Mouse (Mus musculus) megakaryocyte progenitor cell, adult 5-6 weeks (primary cell): ENCODE results near the gene Gm9821. TPM values are rescaled to one million over a fixed set of nuclear protein-coding genes. Genes with fewer than 3 reads are reported as not detected.
A peak's percentile ranks its signal among the peaks of the same experiment; 100 is the strongest.

Source experiments
- ATAC-seq: replicated peaks from 2 replicates; pipeline ENCODE4 v1.8.0; 2016; ENCODE audit warnings: mild to moderate bottlenecking, moderate TSS enrichment, inconsistent platforms; ENCODE audit not compliant: poor library complexity
- total RNA-seq, 2 experiments: library from RNA; stranded (forward) in 1 of 2; stranded (reverse) in 1 of 2; fragments of 157-497, 149-512 nt in 1 of 2; fragments of 200-1000 nt in 1 of 2; gene quantifications; 2 replicates each; pipeline versions ENCODE4 v1.2.3 to v1.2.4; 2015 to 2017

Gm9821 gene
- total RNA-seq, 2 experiments from 2014 or later, result 0.21 TPM; not detected in 1

DNA sequence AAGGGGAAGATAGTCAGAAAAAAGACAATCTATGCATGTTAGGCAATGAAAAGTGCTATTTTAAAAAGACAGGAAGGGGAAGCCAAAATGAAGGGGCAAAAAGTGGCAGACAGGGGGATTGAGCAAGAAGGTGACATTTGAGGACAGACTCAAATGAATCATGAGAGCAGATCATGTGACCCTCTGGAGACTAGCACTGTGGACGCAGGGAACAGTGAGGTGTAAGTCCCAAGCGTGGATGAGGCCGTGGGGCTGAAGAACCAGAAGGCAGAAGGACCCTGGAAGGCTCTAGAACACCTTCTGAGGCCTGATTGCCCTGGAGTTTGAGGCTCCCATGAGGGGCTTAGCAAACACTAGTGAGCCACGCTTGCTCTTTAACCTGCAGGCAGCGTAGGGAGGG lies 20.9 kb downstream of the Gm9821 start:
- peak; percentile 33 for ATAC-seq

DNA sequence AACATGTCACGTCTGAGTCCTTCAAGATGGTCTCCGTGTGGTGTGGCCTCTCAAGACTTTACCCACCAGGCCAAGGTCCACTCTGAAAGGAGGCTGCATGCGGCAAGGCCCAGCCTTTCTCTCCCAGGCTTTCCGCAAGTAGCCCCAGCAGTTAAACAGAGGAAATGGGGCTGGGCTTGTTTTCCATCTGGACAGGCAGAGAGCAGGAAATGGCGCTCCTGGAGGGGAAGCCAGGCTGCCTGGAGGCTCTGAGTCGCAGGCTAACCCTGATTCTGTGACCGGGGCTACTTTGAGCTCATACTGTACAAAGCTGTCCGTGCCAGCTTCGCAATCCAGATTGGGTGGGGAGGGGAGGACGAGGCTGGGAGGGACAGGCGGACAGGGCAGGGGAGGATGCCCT lies 22.5 kb downstream of the Gm9821 start:
- no peak for ATAC-seq

DNA sequence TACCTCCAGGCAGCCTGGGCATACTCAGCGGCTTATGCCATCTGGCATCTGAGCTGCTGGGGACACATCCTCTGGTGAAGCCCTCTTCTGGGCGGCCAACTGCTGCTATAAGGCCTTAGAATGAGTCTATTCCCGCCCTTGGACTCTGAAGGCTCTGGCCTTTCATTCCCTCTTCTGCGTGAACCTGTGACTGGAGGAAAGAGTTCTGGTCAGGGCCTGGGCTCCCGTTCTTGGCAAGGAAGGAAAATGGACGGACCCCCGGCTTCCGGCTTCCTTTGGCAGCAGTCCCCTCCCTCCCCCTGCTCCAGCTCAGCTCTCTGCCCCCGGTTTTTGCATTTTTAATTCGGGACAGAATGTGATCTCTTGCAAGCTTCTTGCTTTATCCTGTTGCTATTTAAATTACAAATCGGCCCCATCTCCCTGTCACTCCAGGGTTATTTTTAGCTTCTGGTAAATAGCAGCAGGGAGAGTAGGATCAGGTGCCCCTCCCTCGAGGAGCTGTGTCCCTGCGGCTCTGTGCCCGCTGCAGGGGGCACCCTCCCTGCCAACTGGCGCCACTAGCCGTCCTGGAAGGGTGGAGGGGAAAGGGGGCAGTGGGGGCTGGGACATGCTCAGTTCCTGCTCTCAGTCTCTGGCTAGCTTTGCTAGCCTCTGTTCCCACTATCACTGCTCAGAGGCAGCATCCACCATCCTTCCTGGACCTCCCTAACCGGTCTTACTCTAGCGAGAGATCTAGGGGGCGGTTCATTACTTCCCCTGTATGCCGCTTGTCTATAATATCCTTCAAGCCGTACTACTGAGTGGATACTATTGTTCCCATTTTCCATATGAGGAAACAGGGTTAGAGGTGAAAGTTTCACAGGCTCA lies 26.0 kb downstream of the Gm9821 start:
- no peak; the same call in 1 of the 2 replicates for ATAC-seq

DNA sequence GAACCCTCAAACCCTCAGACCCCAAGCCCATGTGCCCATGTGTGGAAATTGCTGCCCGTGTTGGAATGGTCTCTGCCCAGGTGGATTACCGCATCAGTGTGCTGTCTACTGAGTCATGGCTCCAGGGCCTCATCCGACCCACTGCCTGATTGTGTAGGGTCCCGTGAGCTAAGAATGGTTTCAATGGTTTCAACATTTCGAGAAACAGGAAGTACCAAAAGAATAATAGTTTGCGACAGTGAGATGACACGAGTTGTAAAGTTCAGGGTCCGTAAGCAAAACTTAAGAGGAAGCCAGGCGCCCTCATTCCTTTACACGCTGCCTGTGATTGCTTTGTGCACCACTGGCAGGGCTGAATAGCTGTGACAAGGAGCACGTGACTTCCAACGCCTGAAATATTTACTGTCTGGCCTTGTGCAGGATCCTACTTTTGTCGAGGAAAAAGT lies 26.6 kb downstream of the Gm9821 start:
- peak; percentile 87 for ATAC-seq

DNA sequence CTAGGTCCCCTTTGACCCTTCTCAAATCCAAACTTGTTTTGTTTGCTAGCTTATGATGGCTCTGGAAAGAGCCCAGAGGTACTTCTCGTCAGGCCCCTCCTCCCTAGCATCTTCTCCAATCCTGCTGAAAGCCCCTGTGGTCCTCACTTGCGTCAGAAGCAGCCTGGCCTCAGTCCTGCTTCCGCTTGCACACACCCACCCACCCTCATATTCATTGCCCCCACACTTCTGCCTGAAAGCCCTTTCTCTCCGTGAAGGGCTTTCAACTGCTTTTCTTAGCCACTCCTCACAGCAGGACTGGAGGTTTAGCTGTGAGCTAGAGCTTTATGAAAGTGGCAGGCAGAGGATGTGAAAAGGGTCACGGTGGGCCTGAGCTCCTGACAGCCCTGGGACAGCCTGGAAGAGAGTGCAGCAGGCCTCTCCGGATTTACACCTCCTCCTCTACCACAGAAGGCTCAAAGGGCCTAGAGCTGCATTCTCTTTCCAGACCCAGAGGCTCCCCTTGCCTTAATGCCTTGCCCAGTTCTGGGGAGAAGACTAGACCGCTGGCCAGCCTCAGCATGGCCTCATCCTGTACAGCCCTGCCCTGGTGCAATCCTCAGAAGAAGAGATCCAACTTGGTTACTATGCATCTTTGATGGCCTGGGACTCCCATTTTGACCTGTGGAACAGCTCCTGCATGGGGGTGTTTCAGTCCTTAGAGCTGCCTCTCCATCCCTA lies 28.1 kb downstream of the Gm9821 start:
- ATAC-seq, result no peak

DNA sequence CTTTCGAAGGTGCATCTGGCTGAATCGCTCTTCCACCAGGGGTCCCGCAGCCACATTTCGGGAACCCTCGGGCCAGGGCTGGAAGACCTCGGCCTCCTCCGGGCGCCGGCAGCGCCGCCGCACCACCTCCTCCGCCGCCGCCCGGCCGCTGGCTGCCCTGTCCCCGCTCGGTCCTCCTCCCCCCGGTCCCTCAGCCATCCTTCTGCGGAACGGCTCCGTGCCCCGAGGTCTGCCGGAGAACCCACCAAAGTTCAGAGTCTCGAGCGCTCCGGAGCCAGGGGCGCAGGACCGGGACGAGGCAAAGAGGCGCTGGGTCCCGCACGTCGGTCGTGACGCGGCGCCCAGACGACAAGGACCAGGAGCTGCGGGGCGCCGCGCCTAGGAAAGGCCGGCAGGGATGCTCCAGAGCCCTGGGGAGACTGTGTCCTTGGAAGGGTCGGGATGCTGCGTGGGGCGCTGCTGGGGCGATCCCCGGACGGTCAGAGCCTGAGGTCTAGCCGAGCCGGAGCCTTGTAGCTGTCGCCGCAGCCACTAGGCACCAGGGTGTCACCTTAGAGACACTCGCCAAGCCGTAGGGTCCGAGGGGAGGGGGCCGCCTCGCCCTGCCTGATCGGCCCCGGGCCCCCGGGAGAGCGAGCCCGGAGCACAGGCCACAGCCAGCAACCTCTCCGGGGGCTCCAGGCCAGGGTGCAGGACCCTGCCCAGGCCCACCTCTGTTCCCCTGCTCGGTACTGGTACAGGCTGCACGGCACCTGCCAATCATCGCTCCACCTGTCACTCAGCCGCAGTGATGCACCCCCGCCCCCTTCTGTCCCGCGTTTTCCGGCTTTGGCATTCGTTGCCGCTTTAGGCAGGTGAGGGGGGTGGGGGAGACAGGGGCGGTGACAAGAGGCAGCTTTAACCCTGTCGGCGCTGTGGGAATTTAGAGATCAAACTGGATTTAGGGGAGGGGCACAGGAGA lies 30.4 kb downstream of the Gm9821 start, which contains the start of gene Dgkz:
Gene Dgkz (minus strand): TSS at position 284 of the 961 bp plus-strand sequence.
- no peak for ATAC-seq

DNA sequence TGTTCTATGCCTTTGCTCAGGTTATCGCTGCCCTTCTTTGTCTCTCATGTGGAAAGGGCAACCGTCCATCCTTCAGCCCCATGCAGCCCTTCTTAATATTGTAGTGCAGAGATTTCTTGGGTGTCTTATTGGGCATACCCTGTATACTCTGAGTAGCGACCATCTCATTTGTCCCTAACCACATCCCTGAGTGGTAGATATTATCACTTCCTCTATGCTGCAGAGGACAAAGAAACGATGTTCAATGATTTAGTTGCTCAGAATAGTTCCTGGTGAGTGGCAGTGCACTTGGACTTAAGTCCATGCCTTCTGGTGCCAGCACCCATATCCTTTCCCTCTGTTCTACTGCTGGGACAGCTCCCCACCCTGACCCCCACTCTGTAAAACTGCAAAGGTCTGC lies 32.5 kb downstream of the Gm9821 start:
- peak; percentile 57 for ATAC-seq

DNA sequence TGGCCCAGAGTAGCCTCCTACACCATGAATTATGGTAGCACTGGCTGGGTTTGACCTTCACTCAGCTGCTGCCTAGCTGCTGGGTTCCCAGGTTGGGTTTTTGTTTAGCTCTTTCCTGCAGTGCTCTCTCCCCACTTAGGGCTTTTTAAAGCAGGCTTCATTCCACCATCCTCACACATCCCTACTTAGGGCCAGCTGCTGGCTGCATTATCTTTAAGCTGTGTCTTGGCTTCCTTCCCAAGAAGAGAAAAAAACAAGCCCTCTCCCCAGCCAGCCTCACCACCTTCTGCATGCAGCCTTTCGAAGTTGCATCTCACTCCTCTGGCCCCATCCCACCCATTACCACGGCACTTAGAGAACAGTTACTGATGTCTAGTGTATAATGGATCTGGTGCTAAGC lies 33.0 kb downstream of the Gm9821 start:
- no peak for ATAC-seq

DNA sequence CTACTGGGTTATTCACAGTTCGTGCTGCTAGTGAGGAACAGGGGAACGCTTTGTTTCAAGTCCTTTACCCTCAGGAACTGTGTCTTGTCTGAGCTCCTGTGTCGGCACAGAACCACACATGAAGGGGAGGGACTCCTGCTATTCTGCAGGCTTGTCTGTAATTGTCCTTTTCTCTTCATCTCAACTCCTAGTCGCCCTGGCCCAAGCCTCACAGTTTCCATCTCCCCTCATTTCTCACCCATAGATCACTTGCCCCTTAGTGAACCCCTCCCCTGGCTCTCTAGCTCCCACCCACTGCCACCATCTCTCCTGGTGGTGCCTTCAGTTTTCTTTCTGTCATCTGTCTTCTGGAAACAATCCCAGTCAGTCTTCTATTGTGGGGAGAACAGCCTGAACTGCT lies 34.7 kb downstream of the Gm9821 start:
- ATAC-seq, result no peak

DNA sequence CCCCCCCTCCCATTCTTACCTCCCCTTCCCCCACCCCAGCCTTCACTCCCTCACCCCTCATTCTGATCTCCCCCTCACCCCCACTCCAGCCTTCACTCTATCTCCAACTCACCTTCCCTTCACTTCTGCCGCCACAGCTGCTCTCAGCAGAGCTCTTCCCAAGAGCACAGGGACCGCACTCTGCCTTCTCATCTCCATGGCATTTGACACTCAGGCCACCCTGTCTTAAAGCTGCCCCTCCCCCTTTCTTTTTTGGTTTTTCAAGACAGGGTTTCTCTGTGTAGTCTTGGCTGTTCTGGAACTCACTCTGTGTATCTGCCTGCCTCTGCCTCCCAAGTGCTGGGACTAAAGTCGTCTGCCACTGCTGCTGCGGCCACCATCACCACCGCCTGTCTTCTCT lies 35.3 kb downstream of the Gm9821 start:
- ATAC-seq, result no peak

DNA sequence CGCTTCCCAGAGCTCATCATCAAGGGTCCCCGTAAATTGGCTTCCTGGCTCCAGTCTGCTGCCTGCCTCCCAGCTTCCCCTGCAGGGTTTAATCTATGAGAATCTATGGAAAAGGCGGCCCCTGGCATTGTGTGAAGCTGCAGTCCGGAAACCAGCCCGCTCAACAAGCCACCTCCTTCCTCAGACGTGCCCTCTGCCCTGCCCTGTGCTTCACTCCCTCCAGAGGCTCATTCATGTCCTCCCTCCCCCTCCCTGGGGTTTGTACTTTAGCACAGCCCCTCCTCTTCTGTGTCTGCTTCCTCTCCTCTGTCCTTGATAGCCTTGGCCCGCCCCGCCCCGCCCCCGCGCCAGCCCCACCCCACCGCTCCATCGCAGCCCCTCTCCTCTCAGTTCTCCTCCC lies 38.9 kb downstream of the Gm9821 start:
- peak; percentile 93 for ATAC-seq

DNA sequence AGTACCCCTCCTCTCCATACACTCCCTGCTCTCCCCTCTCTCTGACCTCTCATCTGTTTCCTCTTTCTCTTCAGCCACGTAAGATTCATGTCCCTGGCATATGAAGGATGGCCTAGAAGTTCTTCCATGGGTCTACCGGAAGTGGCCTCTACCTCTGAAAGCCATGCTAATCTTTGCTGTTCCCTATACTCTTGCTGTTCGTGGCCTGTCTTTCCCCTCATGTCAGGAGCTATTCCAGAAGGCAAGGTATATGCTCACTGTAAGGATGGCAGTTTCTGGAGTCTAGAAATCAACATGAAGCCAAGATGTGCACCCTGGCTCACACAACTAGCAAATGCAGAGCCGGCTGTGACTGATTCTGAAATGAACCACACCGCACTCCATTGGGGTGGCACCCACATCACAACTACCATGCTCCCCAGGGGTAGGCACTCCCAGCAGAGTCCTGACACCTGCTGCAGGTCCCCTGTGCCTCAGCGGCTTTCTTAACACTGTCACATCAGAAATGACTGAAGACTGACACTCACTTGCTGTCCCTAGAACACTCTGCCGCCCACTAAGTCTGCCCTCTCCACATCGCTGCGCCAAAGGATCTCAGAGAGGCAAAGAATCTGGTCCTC lies 39.5 kb downstream of the Gm9821 start:
- ATAC-seq, result peak; percentile 15

DNA sequence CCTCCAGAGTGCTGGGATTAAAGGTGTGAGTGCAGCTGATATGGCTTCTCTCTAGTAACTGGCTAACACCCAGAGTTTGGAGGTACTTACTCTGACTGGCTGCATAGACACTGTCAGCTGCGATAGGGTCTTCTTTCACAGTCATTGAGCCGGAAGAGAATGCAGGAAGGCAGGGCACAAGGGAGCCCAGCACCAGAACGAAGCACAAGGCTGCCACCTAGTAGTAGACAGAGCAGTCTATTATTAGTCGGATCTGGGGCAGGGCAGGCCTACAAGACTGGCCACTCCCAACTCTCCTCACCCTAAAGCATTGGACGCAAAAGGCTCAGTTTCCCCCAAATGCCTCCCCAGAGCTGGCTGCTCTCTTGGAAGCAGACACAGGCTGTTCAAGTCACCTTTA lies 40.6 kb downstream of the Gm9821 start:
- peak; percentile 56 for ATAC-seq

DNA sequence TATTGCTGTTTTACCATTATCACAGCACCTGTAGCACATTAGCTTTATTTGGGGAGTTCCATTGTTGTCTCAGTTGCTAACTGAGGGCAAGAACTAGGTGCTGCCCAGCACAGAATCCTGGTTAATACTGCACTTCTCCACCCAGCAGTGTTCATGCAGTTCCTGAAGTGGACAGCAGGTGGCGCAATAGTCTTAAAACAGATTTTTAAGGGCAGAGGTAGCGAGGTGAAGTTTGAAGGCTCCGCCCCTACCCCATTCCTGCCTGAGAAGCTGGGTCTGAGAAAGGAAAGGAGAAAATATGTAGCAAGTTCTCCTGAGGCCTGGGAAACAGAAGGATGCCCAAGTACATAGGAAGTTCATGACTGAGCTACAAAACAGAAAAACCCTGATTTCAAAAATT lies 42.0 kb downstream of the Gm9821 start:
- peak; percentile 60 for ATAC-seq

DNA sequence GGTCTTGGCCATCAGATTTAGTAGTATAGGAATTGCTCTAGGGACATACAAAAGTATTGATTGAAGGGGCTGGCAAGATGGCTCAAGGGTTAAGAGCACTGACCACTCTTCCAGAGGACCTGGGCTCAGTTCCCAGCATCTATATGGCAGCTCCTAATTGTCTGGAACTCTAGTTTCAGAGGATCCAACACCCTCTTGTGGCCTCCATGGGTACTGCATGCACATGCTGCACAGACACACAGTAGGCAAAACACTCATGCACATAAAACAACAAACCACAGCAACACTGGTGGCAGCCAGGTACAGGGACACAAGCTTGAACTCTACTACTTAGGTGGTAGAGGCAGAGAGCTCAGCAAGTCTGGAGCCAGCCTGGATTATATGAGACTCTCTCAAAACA lies 44.2 kb downstream of the Gm9821 start:
- ATAC-seq, result no peak

DNA sequence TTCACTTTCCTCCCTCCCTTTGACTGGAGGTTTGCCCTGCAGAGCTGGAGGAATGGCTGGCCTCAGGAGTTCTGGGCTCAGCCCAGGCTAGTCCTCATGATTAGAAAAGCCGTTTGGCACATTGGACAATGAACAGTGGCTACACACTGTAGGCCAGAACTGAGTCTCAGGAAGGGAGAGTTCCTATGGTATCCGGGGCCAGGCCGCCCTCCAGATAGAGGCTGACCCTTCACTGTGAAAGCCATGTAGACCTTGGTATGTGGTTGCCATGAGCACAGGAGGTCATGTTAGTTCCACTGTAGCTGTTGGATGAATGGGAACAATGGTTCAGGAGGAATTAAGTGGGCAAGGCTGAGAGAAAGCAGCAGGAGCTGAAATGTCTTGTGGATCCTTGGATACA lies 47.9 kb downstream of the Gm9821 start:
- no peak for ATAC-seq

DNA sequence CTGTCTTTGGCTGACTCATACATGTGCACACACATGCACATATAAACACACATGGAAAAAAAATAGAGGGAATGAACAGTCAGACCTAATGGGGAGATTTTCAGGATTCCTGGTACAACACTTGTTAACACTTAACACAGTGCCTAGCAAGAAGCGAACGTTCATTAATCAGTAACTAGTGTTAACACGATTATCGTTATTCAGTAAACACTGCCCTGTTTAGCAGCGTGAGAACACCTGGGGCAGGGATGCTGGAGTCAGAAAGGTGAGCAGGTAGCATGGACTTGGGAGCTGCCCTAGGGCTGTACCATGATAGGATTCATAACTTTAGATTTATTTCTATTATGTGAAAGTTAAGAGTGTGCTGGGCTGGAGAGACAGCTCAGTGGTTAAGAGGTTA lies 50.5 kb downstream of the Gm9821 start:
- ATAC-seq, result no peak
